Mouse (Mus musculus) midbrain, embryonic 12.5 days (tissue): ENCODE results near the gene Slc6a17. TPM values are rescaled to one million over a fixed set of nuclear protein-coding genes. Genes with fewer than 3 reads are reported as not detected.
A peak's percentile ranks its signal among the peaks of the same experiment; 100 is the strongest.

Source experiments
- ATAC-seq: fragments of 200-750 bp; cut with Nextera tagmentation; 2 replicates; pipeline ENCODE4 v1.8.0; 2017; ENCODE audit warnings: low read depth, moderate TSS enrichment, moderate library complexity; ENCODE audit not compliant: low FRiP score
- H3K27ac ChIP-seq: fragments of 300-500 bp; sonication (generic); replicated peaks from 2 replicates; pipeline ENCODE4 v1.5.1; 2016; ENCODE audit warnings: mild to moderate bottlenecking
- H3K27me3 ChIP-seq: fragments of 300-500 bp; sonication (generic); 2 replicates; pipeline ENCODE4 v1.6.1; 2016; ENCODE audit warnings: mild to moderate bottlenecking
- H3K36me3 ChIP-seq: fragments of 300-500 bp; sonication (generic); 2 replicates; pipeline ENCODE4 v1.6.1; 2016
- H3K4me1 ChIP-seq: fragments of 300-500 bp; sonication (generic); 2 replicates; pipeline ENCODE4 v1.6.1; 2016
- H3K4me2 ChIP-seq: fragments of 300-500 bp; sonication (generic); replicated peaks from 2 replicates; pipeline ENCODE4 v1.6.1; 2016; ENCODE audit warnings: mild to moderate bottlenecking, moderate library complexity
- H3K4me3 ChIP-seq: fragments of 300-500 bp; sonication (generic); 2 replicates; pipeline ENCODE4 v1.5.1; 2016; ENCODE audit warnings: mild to moderate bottlenecking
- H3K9ac ChIP-seq: fragments of 300-500 bp; sonication (generic); replicated peaks from 2 replicates; pipeline ENCODE4 v1.6.1; 2016; ENCODE audit warnings: mild to moderate bottlenecking, moderate library complexity
- H3K9me3 ChIP-seq: fragments of 300-500 bp; sonication (generic); 2 replicates; pipeline ENCODE4 v1.6.1; 2016; ENCODE audit warnings: mild to moderate bottlenecking
- WGBS: fragments of 180-500 bp; shearing (Covaris S2); methylation state at CpG from one replicate; pipeline ENCODE4 v1.1.7; 2016; 5-methylcytosine and 5-hydroxymethylcytosine counted together
- polyA plus RNA-seq: library from polyadenylated mRNA; unstranded; fragments of >200 nt; fragmentation: Nextera tagmentation; extraction: Ambion mirVana; gene quantifications from 2 replicates; pipeline ENCODE4 v1.2.1, GENCODE M21; 2016

The Slc6a17 gene
- polyA plus RNA-seq, 1 experiment from 2014 or later: 4.2 TPM

GRCm38 (mm10) chr3:107516776-107517630 is 815 bp downstream of the Slc6a17 start:
- peak; percentile 71 for ATAC-seq
- Histone ChIP-seq H3K9ac (peak overlapping the region; percentile 55), H3K4me1 (peaks cover 20% of the 10 kb centered on the region), H3K9me3 (no peaks in the 10 kb centered on the region), H3K36me3 (no peaks in the 10 kb centered on the region), H3K27me3 (peaks cover 61% of the 10 kb centered on the region), H3K4me2 (peak overlapping the region; percentile 94), H3K4me3 (peak overlapping the region; percentile 57), H3K27ac (0 out of 2 replicates have a peak overlapping the region, but pooled peaks have one; percentile 5)
- WGBS: 4% methylated on average over 55 of the region's 55 CpGs

- Histone ChIP-seq H3K36me3 (no peaks in the 10 kb centered on the region), H3K9ac (no peak overlapping the region), H3K4me3 (no peak overlapping the region), H3K4me1 (peaks cover 20% of the 10 kb centered on the region), H3K4me2 (no peak overlapping the region), H3K27ac (no peak overlapping the region), H3K27me3 (peaks cover 61% of the 10 kb centered on the region), H3K9me3 (no peaks in the 10 kb centered on the region)
- 74% methylated on average over 4 of the region's 4 CpGs for WGBS
- no peak for ATAC-seq
These were observed 1.8 kb downstream of the Slc6a17 start for GRCm38 (mm10) chr3:107515989-107516388.

- 84% methylated on average over 3 of the region's 3 CpGs for WGBS
These were observed 6.4 kb downstream of the Slc6a17 start for GRCm38 (mm10) chr3:107511416-107511815.

GRCm38 (mm10) chr3:107508696-107509095 is 9.1 kb downstream of the Slc6a17 start:
- Histone ChIP-seq H3K9me3 (no peaks in the 10 kb centered on the region), H3K4me1 (peaks cover 18% of the 10 kb centered on the region), H3K4me2 (no peak overlapping the region), H3K4me3 (no peak overlapping the region), H3K27me3 (no peaks in the 10 kb centered on the region), H3K36me3 (no peaks in the 10 kb centered on the region), H3K9ac (no peak overlapping the region), H3K27ac (no peak overlapping the region)
- ATAC-seq: no peak
- whole genome bisulfite sequencing: 86% methylated on average over 8 of the region's 8 CpGs

More at GRCm38 (mm10) chr3:107511416-107511815, 6.4 kb downstream of the Slc6a17 start:
- H3K9me3 ChIP-seq: no peaks in the 10 kb centered on the region
- H3K4me2 ChIP-seq: no peak overlapping the region
- H3K27ac ChIP-seq: no peak overlapping the region
- H3K4me3 ChIP-seq: no peak overlapping the region
- no peak overlapping the region for H3K9ac ChIP-seq
- peaks cover 22% of the 10 kb centered on the region for H3K27me3 ChIP-seq
- ATAC-seq: no peak
- H3K4me1 ChIP-seq: peaks cover 8% of the 10 kb centered on the region
- H3K36me3 ChIP-seq: no peaks in the 10 kb centered on the region

- WGBS: 79% methylated on average over 9 of the region's 9 CpGs
- H3K4me3 ChIP-seq: no peak overlapping the region
- H3K4me1 ChIP-seq: peaks cover 18% of the 10 kb centered on the region
- ATAC-seq: no peak
- H3K27me3 ChIP-seq: no peaks in the 10 kb centered on the region
- no peaks in the 10 kb centered on the region for H3K9me3 ChIP-seq
- H3K27ac ChIP-seq: no peak overlapping the region
- no peak overlapping the region for H3K9ac ChIP-seq
- no peaks in the 10 kb centered on the region for H3K36me3 ChIP-seq
- H3K4me2 ChIP-seq: no peak overlapping the region
These were observed 9.9 kb downstream of the Slc6a17 start for GRCm38 (mm10) chr3:107507966-107508365.

- WGBS: 51% methylated on average over 4 of the region's 4 CpGs
These were observed 11.3 kb downstream of the Slc6a17 start for GRCm38 (mm10) chr3:107506531-107506930.

GRCm38 (mm10) chr3:107505464-107506367 is 12.1 kb downstream of the Slc6a17 start:
- Histone ChIP-seq H3K4me1 (peaks cover 29% of the 10 kb centered on the region), H3K4me3 (no peak overlapping the region), H3K36me3 (no peaks in the 10 kb centered on the region), H3K9ac (no peak overlapping the region), H3K9me3 (no peaks in the 10 kb centered on the region), H3K27ac (no peak overlapping the region), H3K4me2 (no peak overlapping the region), H3K27me3 (no peaks in the 10 kb centered on the region)
- WGBS: 22% methylated on average over 4 of the region's 4 CpGs
- ATAC-seq: peak; percentile 56; the same call in 1 of the 2 replicates

More at GRCm38 (mm10) chr3:107506531-107506930, 11.3 kb downstream of the Slc6a17 start:
- Histone ChIP-seq H3K4me2 (no peak overlapping the region), H3K9me3 (no peaks in the 10 kb centered on the region), H3K27me3 (no peaks in the 10 kb centered on the region), H3K27ac (no peak overlapping the region), H3K9ac (no peak overlapping the region), H3K4me3 (no peak overlapping the region), H3K4me1 (peaks cover 26% of the 10 kb centered on the region), H3K36me3 (no peaks in the 10 kb centered on the region)
- ATAC-seq: no peak

- Histone ChIP-seq H3K9me3 (peaks cover 4% of the 10 kb centered on the region; the same call in 1 of the 2 replicates), H3K4me2 (no peak overlapping the region), H3K4me3 (no peak overlapping the region), H3K4me1 (peaks cover 29% of the 10 kb centered on the region), H3K9ac (no peak overlapping the region), H3K27ac (no peak overlapping the region), H3K36me3 (no peaks in the 10 kb centered on the region), H3K27me3 (no peaks in the 10 kb centered on the region)
- no peak for ATAC-seq
- WGBS: 75% methylated on average over 1 of the region's 1 CpGs
These were observed 13.3 kb downstream of the Slc6a17 start for GRCm38 (mm10) chr3:107504542-107504941.

GRCm38 (mm10) chr3:107503716-107504115 is 14.1 kb downstream of the Slc6a17 start:
- H3K4me2 ChIP-seq: no peak overlapping the region
- peaks cover 4% of the 10 kb centered on the region; the same call in 1 of the 2 replicates for H3K9me3 ChIP-seq
- no peak overlapping the region for H3K9ac ChIP-seq
- no peaks in the 10 kb centered on the region for H3K27me3 ChIP-seq
- no peak overlapping the region for H3K27ac ChIP-seq
- peaks cover 29% of the 10 kb centered on the region for H3K4me1 ChIP-seq
- no peak for ATAC-seq
- no peak overlapping the region for H3K4me3 ChIP-seq
- 92% methylated on average over 2 of the region's 2 CpGs for WGBS
- H3K36me3 ChIP-seq: no peaks in the 10 kb centered on the region

- Histone ChIP-seq H3K4me3 (no peak overlapping the region), H3K4me2 (no peak overlapping the region), H3K4me1 (peaks cover 31% of the 10 kb centered on the region), H3K36me3 (no peaks in the 10 kb centered on the region), H3K27me3 (no peaks in the 10 kb centered on the region), H3K27ac (no peak overlapping the region; the same call in 1 of the 2 replicates), H3K9me3 (peaks cover 4% of the 10 kb centered on the region; the same call in 1 of the 2 replicates), H3K9ac (no peak overlapping the region)
- 76% methylated on average over 7 of the region's 7 CpGs for WGBS
- ATAC-seq: no peak
These were observed 16.1 kb downstream of the Slc6a17 start for GRCm38 (mm10) chr3:107501702-107502151.

GRCm38 (mm10) chr3:107500301-107500700 is 17.5 kb downstream of the Slc6a17 start:
- peaks cover 4% of the 10 kb centered on the region; the same call in 1 of the 2 replicates for H3K9me3 ChIP-seq
- 92% methylated on average over 11 of the region's 11 CpGs for WGBS
- no peak overlapping the region for H3K27ac ChIP-seq
- no peak overlapping the region for H3K4me3 ChIP-seq
- H3K4me2 ChIP-seq: no peak overlapping the region
- no peak for ATAC-seq
- H3K36me3 ChIP-seq: no peaks in the 10 kb centered on the region
- peaks cover 22% of the 10 kb centered on the region for H3K4me1 ChIP-seq
- H3K27me3 ChIP-seq: no peaks in the 10 kb centered on the region
- no peak overlapping the region for H3K9ac ChIP-seq
